Mouse (Mus musculus): ENCODE measurements around the gene Amz1. TPM values are rescaled to one million over a fixed set of nuclear protein-coding genes. Genes with fewer than 3 reads are reported as not detected.

Gene Amz1
- polyA plus RNA-seq, 1 experiment from 2014 or later: 0.96 TPM

DNA sequence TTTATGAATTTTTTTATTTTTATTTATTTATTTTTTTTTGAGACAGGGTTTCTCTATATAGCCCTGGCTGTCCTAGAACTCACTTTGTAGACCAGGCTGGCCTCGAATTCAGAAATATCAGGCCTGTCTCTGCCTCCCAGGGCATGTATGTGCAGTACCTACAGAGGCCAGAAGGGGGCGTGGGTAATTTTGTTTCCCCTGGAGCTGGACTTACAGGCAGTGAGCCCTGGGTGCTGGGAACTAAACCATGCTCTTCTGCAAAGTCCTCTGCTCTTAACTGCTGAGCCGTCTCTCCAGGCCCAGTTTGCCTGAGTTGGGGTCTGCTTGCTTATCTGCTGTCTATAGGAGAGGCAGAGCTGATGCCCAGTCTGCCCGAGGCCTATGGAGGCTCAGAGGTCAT is 8.3 kb downstream of the Amz1 start:
- WGBS: 65% methylated on average over 4 of the region's 4 CpGs
- Histone ChIP-seq H3K9me3 (ENCODE audit: control insufficient read depth, low read length) (no peaks in the 10 kb centered on the region), H3K36me3 (ENCODE audit: control insufficient read depth, insufficient read depth, low read length) (no peaks in the 10 kb centered on the region), H3K4me1 (replicated peaks; ENCODE audit: control insufficient read depth, insufficient read depth, low read length) (no peaks in the 10 kb centered on the region; the same call in 1 of the 2 replicates), H3K27me3 (ENCODE audit: control insufficient read depth, insufficient read depth, low read length) (peaks cover 12% of the 10 kb centered on the region), H3K27ac (ENCODE audit: low read depth, low read length) (no peak overlapping the region), H3K4me3 (ENCODE audit: low read depth, low read length) (no peak overlapping the region), H3K9ac (ENCODE audit: low read length) (no peak overlapping the region), H3K4me2 (ENCODE audit: low read depth, low read length, severe bottlenecking) (no peak overlapping the region)
- ATAC-seq (replicated peaks; ENCODE audit: low FRiP score): no peak
- peak; percentile 62 for DNase-seq (ENCODE audit: low spot score)

DNA sequence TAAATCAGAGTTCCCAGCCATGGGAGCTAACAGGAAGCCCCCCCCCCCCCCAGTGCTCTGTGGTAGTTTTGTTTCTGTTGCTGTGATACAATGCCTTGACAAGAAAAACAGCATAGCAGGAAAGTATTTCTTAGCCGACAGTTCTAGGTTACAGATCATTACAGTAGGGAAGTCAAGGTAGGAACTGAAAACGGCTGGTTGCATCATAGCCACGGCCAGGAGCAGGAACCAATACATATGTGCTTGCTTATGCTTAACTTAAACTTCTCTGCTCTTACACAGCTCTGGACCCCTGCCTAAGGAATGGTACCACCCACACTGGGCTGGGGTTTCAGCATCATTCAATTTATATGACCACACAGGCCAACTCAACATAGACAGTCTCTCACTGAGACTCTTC is 9.4 kb downstream of the Amz1 start:
- H3K9me3 ChIP-seq (ENCODE audit: control insufficient read depth, low read length): no peaks in the 10 kb centered on the region
- no peak overlapping the region for H3K4me3 ChIP-seq (ENCODE audit: low read depth, low read length)
- H3K27me3 ChIP-seq (ENCODE audit: control insufficient read depth, insufficient read depth, low read length): peaks cover 12% of the 10 kb centered on the region
- H3K4me1 ChIP-seq (replicated peaks; ENCODE audit: control insufficient read depth, insufficient read depth, low read length): no peaks in the 10 kb centered on the region; the same call in 1 of the 2 replicates
- WGBS: 82% methylated on average over 3 of the region's 3 CpGs
- no peak overlapping the region for H3K4me2 ChIP-seq (ENCODE audit: low read depth, low read length, severe bottlenecking)
- H3K36me3 ChIP-seq (ENCODE audit: control insufficient read depth, insufficient read depth, low read length): no peaks in the 10 kb centered on the region
- H3K9ac ChIP-seq (ENCODE audit: low read length): no peak overlapping the region
- ATAC-seq (replicated peaks; ENCODE audit: low FRiP score) (no peak), DNase-seq (ENCODE audit: low spot score) (no peak)
- H3K27ac ChIP-seq (ENCODE audit: low read depth, low read length): no peak overlapping the region

DNA sequence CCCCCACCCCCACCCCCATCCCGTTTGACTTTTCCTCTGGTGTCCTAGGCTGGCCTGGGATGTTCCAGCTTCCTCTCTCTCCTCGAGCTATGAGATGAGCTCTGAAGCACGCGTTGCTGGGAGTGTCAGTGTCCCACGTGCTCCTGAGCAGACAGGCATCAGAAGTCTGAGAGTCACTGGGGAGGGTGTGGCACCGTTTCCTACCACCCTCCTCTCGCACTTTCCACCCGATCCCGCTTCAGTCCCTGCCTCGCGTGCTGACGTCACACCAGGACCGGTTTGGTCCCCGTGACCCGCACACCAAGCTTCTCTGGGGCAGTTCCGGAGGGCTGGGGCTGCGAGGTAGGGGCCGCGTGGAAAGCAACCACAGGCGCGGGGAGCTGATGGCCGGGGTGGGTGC is 11.4 kb downstream of the Amz1 start:
- Histone ChIP-seq H3K4me2 (ENCODE audit: low read depth, low read length, severe bottlenecking) (peak overlapping the region; percentile 53), H3K27ac (ENCODE audit: low read depth, low read length) (no peak overlapping the region)
- 1% methylated on average over 22 of the region's 22 CpGs for WGBS

DNA sequence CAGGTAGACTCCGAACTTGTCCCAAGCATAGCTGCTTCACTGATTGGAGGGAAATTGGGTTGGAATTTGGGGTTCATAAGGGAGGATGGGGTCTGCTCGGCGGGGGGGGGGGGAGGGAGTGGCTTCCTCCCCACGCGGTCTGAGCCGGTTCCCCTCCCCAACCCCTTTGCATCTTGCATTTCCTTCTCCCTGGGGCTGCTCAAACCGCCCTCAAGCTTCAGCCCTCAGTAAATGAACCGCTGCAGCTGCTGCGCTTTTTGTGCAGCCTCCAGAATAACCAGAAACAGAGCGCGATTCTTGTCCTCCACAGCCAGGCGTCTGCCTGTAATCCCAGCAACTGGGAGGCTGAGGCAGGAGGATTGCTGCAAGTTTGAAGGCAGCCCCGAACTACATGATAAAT is 12.2 kb downstream of the Amz1 start:
- Histone ChIP-seq H3K4me1 (replicated peaks; ENCODE audit: control insufficient read depth, insufficient read depth, low read length) (no peaks in the 10 kb centered on the region; the same call in 1 of the 2 replicates), H3K36me3 (ENCODE audit: control insufficient read depth, insufficient read depth, low read length) (no peaks in the 10 kb centered on the region), H3K9ac (ENCODE audit: low read length) (no peak overlapping the region), H3K27me3 (ENCODE audit: control insufficient read depth, insufficient read depth, low read length) (peaks cover 12% of the 10 kb centered on the region), H3K9me3 (ENCODE audit: control insufficient read depth, low read length) (no peaks in the 10 kb centered on the region), H3K4me3 (ENCODE audit: low read depth, low read length) (no peak overlapping the region), H3K4me2 (ENCODE audit: low read depth, low read length, severe bottlenecking) (no peak overlapping the region), H3K27ac (ENCODE audit: low read depth, low read length) (no peak overlapping the region)
- ATAC-seq (replicated peaks; ENCODE audit: low FRiP score) (no peak), DNase-seq (ENCODE audit: low spot score) (no peak)
- WGBS: 26% methylated on average over 12 of the region's 13 CpGs

More for the DNA sequence above, 11.4 kb downstream of the Amz1 start:
- Histone ChIP-seq H3K9me3 (ENCODE audit: control insufficient read depth, low read length) (no peaks in the 10 kb centered on the region), H3K4me1 (replicated peaks; ENCODE audit: control insufficient read depth, insufficient read depth, low read length) (no peaks in the 10 kb centered on the region; the same call in 1 of the 2 replicates), H3K4me3 (ENCODE audit: low read depth, low read length) (peak overlapping the region; percentile 17), H3K27me3 (ENCODE audit: control insufficient read depth, insufficient read depth, low read length) (peaks cover 12% of the 10 kb centered on the region), H3K9ac (ENCODE audit: low read length) (no peak overlapping the region), H3K36me3 (ENCODE audit: control insufficient read depth, insufficient read depth, low read length) (no peaks in the 10 kb centered on the region)
- DNase-seq (ENCODE audit: low spot score) (peak; percentile 57), ATAC-seq (replicated peaks; ENCODE audit: low FRiP score) (0 out of 2 replicates have a peak, but pooled peaks have one; percentile 46)

DNA sequence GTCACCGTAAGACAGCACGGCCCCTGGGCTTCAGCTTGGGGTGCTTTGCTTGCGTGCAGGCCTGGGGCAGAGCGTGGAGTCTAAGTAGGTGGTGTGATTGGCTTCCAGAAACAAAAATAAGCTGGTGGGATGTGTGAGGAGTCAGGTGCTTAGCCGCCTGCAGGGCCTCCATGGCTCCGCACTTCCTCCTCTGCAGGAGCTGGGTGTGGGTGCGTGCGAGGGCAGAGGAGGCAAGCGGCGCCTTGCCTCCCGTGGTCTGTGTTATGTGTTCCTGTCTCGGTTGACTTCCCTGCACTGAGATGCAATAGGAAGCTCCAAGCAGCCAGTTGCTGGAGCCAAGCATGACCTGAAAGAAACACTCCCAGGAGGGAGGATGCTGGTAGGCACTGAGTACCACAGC is 15.9 kb downstream of the Amz1 start:
- no peaks in the 10 kb centered on the region; the same call in 1 of the 2 replicates for H3K4me1 ChIP-seq (replicated peaks; ENCODE audit: control insufficient read depth, insufficient read depth, low read length)

DNA sequence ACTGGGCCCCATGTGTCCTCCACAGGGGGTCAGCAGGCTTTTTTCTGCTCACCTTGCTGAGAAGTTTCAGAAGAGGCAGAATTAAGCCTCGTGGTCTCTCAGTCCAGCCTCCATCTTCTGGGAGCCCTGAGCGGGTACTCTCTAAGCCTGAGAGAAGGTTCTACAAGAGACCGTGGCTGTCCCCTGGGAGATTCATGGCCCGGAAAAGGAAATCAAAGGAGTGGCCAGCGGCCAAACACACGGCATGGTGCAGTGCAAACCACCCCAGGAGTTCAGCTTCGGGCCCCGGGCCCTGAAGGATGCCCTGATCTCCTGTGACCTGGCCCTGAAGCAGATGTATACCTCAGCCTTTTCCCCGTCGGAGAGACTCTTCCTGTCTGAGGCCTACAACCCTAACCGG is 17.1 kb downstream of the Amz1 start:
- no peak overlapping the region for H3K27ac ChIP-seq (ENCODE audit: low read depth, low read length)
- 87% methylated on average over 11 of the region's 11 CpGs for WGBS

More for the DNA sequence above, 15.9 kb downstream of the Amz1 start:
- Histone ChIP-seq H3K9me3 (ENCODE audit: control insufficient read depth, low read length) (no peaks in the 10 kb centered on the region), H3K27me3 (ENCODE audit: control insufficient read depth, insufficient read depth, low read length) (peaks cover 12% of the 10 kb centered on the region), H3K9ac (ENCODE audit: low read length) (no peak overlapping the region), H3K36me3 (ENCODE audit: control insufficient read depth, insufficient read depth, low read length) (no peaks in the 10 kb centered on the region), H3K4me3 (ENCODE audit: low read depth, low read length) (no peak overlapping the region), H3K4me2 (ENCODE audit: low read depth, low read length, severe bottlenecking) (no peak overlapping the region), H3K27ac (ENCODE audit: low read depth, low read length) (no peak overlapping the region)
- WGBS: 83% methylated on average over 12 of the region's 12 CpGs
- DNase-seq (ENCODE audit: low spot score) (no peak), ATAC-seq (replicated peaks; ENCODE audit: low FRiP score) (no peak)

DNA sequence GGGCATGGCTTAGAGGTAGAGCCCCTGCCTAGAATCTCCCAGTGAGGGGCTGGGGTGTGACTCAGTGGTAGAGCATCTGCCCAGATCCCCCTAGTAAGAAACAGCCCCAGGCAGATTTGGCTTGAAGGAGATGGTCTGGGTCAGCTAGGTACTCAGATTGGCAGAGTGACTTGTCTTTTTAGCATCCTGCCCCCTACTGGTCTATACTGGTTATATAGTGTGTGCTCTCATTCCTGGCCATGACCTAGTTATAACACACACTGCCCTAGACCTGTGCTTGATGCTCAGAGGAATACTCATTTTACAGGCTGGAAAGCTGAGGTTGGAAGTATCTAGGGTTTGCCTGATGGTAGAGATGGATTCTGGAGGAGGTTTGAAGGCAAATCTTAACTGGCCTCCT is 17.9 kb downstream of the Amz1 start:
- no peaks in the 10 kb centered on the region for H3K4me1 ChIP-seq (replicated peaks; ENCODE audit: control insufficient read depth, insufficient read depth, low read length)
- H3K27me3 ChIP-seq (ENCODE audit: control insufficient read depth, insufficient read depth, low read length): no peaks in the 10 kb centered on the region
- no peak overlapping the region for H3K9ac ChIP-seq (ENCODE audit: low read length)
- DNase-seq (ENCODE audit: low spot score) (no peak), ATAC-seq (replicated peaks; ENCODE audit: low FRiP score) (no peak)
- H3K4me2 ChIP-seq (ENCODE audit: low read depth, low read length, severe bottlenecking): no peak overlapping the region
- no peak overlapping the region for H3K4me3 ChIP-seq (ENCODE audit: low read depth, low read length)
- H3K9me3 ChIP-seq (ENCODE audit: control insufficient read depth, low read length): no peaks in the 10 kb centered on the region
- no peak overlapping the region for H3K27ac ChIP-seq (ENCODE audit: low read depth, low read length)
- no peaks in the 10 kb centered on the region for H3K36me3 ChIP-seq (ENCODE audit: control insufficient read depth, insufficient read depth, low read length)

More for the DNA sequence above, 17.1 kb downstream of the Amz1 start:
- Histone ChIP-seq H3K4me1 (replicated peaks; ENCODE audit: control insufficient read depth, insufficient read depth, low read length) (no peaks in the 10 kb centered on the region), H3K4me2 (ENCODE audit: low read depth, low read length, severe bottlenecking) (no peak overlapping the region), H3K27me3 (ENCODE audit: control insufficient read depth, insufficient read depth, low read length) (no peaks in the 10 kb centered on the region; the same call in 1 of the 2 replicates), H3K9me3 (ENCODE audit: control insufficient read depth, low read length) (no peaks in the 10 kb centered on the region), H3K36me3 (ENCODE audit: control insufficient read depth, insufficient read depth, low read length) (no peaks in the 10 kb centered on the region), H3K4me3 (ENCODE audit: low read depth, low read length) (no peak overlapping the region), H3K9ac (ENCODE audit: low read length) (no peak overlapping the region)
- DNase-seq (ENCODE audit: low spot score): no peak
- ATAC-seq (replicated peaks; ENCODE audit: low FRiP score): no peak

DNA sequence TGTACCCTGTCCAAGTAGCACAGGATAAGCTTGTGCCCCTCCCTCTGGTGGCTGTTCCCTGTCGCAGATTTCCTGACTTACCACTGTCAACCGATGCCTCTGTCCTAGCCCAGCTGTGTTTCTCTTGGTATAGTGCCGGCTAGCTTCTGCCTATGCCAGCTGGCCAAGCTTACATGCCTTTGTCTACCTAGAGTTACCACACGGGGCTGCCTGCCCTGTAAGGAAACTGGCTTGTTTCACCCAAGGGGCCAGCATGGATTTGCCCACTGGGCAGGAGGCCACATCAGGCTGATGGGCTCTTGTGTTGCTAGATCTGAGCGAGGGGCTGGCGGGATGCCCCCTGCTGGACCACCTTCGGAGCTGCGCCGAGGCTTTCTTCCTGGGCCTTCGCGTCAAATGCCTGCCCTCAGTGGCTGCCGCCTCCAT is 19.8 kb downstream of the Amz1 start:
- WGBS: 32% methylated on average over 12 of the region's 12 CpGs
- H3K27ac ChIP-seq (ENCODE audit: low read depth, low read length): no peak overlapping the region
- H3K9me3 ChIP-seq (ENCODE audit: control insufficient read depth, low read length): no peaks in the 10 kb centered on the region
- H3K4me3 ChIP-seq (ENCODE audit: low read depth, low read length): no peak overlapping the region
- H3K27me3 ChIP-seq (ENCODE audit: control insufficient read depth, insufficient read depth, low read length): no peaks in the 10 kb centered on the region
- H3K4me1 ChIP-seq (replicated peaks; ENCODE audit: control insufficient read depth, insufficient read depth, low read length): no peaks in the 10 kb centered on the region
- H3K9ac ChIP-seq (ENCODE audit: low read length): no peak overlapping the region
- DNase-seq (ENCODE audit: low spot score) (peak; percentile 67), ATAC-seq (replicated peaks; ENCODE audit: low FRiP score) (no peak)
- no peak overlapping the region for H3K4me2 ChIP-seq (ENCODE audit: low read depth, low read length, severe bottlenecking)
- no peaks in the 10 kb centered on the region for H3K36me3 ChIP-seq (ENCODE audit: control insufficient read depth, insufficient read depth, low read length)

DNA sequence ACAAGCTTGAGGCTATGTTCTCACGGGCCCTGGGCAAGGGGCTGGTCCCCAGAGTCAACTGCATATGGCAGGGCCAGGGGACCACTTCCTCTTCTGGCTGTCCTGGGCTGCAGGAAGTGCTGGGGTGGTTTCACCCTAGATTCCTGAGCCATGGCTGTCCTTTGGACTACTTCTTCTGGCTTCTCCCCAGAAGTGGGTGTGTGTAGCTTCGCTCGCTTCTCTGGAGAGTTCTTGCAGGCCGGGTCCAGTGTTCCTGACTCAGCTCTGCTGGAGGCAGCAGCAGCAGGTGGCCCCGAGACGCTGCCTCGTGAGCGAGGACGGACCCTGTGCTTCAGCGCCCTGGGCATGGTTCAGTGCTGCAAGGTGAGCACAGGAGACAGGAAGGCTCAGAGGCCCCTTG is 24.5 kb downstream of the Amz1 start:
- ATAC-seq (replicated peaks; ENCODE audit: low FRiP score) (no peak), DNase-seq (ENCODE audit: low spot score) (no peak)
- Histone ChIP-seq H3K4me3 (ENCODE audit: low read depth, low read length) (no peak overlapping the region), H3K36me3 (ENCODE audit: control insufficient read depth, insufficient read depth, low read length) (no peaks in the 10 kb centered on the region), H3K4me1 (replicated peaks; ENCODE audit: control insufficient read depth, insufficient read depth, low read length) (no peaks in the 10 kb centered on the region), H3K27ac (ENCODE audit: low read depth, low read length) (no peak overlapping the region), H3K9me3 (ENCODE audit: control insufficient read depth, low read length) (no peaks in the 10 kb centered on the region; the same call in 1 of the 2 replicates), H3K4me2 (ENCODE audit: low read depth, low read length, severe bottlenecking) (no peak overlapping the region), H3K27me3 (ENCODE audit: control insufficient read depth, insufficient read depth, low read length) (no peaks in the 10 kb centered on the region), H3K9ac (ENCODE audit: low read length) (no peak overlapping the region)
- WGBS: 85% methylated on average over 10 of the region's 10 CpGs

Data from forebrain, embryonic 11.5 days (tissue).